Mouse (Mus musculus) thymus, postnatal 10 days (tissue): ENCODE results near the gene Fam192a.

Experiments
- DNase-seq, 2 experiments: peaks; one replicate each; pipeline ENCODE4 v3.0.0; 2021; ENCODE audit warnings: low spot score in 2 of 2

Fam192a gene

DNA sequence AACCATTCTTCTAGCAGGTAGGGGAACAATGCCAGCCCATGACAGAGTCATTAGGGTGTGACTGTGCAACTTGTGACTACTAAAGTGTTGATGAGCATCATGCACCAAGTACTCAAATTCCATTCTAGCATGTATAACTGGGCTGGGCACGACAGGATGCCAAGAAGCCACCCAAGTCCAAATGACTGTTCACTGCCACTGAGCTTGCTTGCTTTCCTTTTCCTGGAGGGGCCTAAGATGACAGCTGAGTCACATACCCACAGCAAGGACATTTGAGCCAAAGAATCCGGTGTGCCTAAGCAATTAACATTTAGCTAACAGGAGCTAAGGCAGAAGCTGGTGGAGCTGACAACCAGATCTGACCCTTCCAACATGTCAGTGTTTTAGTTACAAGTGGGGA lies 29.9 kb downstream of the Fam192a start:
- no peak for DNase-seq

DNA sequence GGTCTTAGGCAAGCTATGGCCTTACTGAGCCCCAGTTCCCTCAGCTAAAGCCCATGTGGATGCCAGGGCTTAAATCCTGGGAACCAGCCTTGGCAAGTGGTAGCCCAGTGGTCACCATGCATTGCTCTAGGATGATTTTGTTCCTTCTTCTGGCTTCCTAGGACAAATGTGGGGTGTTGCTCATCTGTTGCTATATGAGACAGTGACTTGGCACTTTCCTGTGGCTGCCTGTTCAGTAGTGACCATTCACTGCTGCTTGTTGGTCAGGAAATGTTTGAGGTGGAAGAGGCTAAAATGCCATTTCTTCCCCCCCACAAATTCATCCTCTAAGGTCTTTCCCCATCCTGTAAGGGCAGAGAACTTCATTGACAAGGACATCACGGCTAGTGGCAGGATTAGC lies 32.4 kb downstream of the Fam192a start:
- DNase-seq = no peak

DNA sequence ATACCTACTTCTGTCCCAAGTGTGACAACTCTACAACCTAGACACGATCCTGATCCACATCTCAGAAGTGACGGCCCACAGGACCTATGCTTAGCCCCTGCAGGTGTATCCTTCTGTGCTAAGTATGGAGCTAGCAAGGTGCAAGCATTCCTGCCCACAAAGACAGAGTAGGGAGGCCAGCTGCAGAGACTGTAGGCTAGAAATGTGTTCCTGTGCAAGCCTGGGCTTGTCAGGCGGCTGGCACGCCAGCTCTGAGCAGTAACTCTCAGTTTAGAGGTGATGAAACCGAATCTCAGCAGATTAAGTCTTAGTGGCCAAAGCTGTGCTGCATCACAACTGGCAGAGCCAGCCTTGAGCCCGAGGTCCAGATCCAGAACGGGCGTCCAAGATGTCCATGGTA lies 33.7 kb downstream of the Fam192a start:
- no peak for DNase-seq

DNA sequence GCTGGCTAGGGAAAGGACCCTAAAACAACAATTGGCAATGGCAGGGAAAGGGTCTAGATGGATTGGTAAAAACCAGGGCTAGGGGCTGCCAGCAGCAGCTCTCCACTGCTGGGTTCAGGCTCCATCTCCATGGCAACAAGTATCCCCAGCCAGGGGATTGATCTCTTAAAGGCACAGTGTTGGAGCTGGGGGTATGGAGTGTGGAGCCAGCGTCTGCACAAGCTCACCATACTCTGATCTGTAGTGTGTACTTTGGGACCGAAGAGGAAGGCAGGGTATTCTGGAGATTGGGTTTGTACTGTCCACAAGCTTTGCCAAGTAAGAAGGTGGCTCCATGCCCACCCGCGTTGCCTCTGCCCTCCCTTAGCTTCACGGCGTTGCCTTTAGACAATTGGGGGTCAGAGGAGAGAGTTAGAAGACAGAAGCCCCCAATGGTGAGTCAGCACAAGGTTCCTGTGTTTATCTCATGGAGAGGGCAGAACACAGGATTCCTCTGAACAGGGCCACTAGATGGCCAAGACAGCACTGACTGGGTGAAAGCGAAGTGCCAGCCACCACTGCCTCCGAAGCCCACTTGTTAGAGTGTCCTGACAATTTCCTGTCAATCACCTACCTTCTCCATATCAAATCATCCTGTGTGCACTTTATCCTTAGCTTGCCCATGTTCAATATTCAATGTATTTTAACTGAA lies 34.5 kb downstream of the Fam192a start:
- no peak for DNase-seq

- no peak for DNase-seq
Measured at GRCm38 (mm10) chr8:94566446-94567158, 35.2 kb downstream of the Fam192a start.

- DNase-seq = no peak
Measured at GRCm38 (mm10) chr8:94566033-94566432, 35.8 kb downstream of the Fam192a start.

DNA sequence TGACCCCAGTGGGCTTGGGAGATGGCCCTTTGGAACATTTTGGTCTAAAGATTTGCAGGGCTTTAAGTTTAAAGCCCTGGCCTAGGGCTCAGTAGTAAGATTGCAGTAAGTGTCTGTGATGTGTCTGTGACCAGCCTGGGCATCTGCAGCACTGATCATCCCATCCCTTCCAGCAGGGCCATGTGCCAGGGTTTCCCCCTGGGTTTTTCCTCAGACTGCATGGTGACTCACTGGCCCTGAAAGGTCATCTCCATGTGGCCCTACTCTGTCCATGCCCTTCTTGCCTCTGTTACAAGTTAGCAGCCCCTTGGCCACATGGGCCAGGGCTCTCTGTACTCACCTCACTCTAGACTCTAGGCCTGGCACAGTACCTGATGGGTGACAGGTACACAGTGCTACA lies 37.4 kb downstream of the Fam192a start:
- no peak for DNase-seq

DNA sequence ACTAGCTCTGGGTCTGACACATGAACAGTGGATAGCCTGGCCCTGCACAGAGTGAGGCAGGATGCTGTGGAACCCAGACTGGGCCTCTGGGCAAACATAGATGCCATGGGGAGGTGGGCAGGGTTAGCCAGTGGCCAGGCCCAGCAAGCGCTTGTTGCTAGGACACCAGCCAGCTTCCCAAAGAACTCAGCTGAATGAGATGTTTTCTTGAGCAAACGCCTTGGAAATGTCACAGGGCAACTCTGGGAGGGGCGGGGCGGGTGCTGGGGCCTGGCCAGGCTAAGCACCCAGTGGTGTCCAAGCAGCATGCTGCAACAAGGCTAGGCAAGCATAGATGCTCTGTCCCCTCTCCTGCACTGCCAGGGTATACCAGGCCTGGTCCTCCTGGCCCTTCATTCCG lies 40.5 kb downstream of the Fam192a start:
- DNase-seq = no peak

DNA sequence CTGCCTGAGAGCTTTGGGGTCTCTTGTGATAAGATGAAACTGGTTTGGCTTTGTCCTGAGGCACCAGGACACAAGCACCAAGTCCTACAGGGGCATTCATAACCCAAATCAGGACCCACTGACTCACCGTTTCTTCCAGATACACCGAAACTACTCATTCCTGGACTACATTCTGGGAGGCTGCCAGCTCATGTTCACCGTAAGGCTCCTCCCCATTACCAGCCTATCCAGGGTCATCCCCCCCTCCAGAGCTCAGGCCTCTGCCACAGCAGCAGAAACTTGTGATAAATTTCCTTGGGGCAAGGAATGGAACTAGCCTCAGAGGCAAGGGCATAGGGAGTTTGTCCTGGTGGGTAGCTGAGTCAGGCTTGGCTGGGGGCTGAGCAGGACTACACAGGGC lies 44.5 kb downstream of the Fam192a start:
- no peak for DNase-seq

DNA sequence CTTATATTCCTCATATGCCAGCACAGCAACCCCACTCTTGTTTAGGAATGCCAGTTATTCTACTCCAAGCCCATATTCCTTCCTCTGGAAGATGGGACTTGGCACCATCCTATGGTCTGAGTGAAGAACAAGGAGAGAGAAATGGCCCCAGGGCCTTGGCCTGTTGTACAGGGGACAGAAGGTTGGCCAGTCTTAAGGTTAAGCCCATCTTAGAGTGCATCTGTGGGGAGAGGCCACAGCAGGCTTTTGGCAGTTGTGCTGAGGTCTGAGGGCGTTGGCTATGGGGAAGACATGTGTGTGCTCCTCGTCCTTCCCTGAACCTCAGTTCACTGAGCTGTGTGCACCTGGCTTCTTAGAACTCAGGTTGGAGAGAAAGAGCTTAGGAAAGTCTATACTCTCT lies 49.1 kb downstream of the Fam192a start:
- DNase-seq = no peak

DNA sequence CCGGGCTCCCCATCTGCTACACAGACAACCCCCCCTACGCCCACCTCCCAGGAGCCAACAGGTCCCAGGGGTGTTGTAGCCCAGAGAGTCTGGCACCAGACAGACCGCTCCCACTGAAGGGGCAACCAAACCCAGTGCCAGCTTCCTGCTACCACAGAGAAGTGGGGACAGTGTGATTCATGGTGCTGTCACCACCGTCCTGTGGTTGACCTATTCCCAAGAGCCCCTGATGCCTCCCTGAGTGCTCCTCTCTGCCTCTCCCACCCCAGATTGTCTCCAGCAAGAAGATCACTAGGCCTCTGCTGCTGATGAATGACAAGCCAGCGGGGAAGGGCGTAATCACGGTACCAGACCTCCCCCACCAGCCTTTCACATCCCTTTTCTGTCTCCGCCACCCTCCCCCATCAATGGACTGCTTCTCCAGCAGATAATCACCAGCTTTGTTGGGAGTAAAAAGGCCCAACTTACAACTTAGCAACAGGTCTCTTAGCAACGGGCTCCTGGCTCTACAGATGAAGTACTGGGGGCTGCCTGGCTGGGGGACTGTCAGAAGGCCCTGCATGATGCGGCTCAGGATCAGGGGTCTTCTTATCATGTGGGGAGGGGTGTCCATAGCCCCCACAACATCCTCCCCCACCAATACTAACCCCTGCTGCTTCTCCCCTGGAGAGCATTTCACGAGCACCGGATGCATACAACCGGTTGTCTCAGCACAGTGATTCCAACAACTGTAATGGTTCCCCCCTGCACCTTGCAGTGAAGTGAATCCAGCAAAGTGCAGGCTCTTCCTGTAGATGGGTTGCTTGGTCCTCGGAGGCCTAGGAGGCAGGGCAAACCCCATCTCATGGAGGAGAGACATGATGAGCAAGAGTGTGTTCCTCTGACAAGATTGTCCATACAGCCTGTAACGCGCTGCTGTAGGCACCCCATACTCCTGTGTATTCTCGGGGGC lies 50.0 kb downstream of the Fam192a start:
- DNase-seq = no peak

- DNase-seq = no peak
Measured at GRCm38 (mm10) chr8:94549998-94550397, 51.8 kb downstream of the Fam192a start.

- no peak for DNase-seq
Measured at GRCm38 (mm10) chr8:94549482-94549881, 52.3 kb downstream of the Fam192a start.

- DNase-seq = no peak
Measured at GRCm38 (mm10) chr8:94549041-94549440, 52.8 kb downstream of the Fam192a start.

DNA sequence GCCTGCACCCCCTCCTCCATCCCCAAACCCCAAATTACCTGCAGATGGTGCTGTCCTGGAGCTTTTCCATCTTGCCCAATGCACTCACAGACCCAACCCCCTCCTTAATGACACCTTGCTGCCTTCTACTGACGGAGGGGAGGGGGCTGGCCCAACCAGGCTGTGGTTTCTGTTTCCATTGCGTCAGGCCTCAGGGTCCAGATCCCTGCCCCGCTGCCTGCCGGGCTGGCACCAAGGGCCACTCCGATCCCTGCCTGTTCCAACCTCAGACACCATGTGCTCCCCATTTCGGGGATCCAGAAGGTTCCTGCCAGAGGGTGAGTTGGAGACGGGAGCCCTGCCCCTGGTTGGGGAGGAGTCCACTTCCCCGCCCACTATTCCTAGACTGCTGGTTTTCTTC lies 57.8 kb downstream of the Fam192a start:
- no peak for DNase-seq

DNA sequence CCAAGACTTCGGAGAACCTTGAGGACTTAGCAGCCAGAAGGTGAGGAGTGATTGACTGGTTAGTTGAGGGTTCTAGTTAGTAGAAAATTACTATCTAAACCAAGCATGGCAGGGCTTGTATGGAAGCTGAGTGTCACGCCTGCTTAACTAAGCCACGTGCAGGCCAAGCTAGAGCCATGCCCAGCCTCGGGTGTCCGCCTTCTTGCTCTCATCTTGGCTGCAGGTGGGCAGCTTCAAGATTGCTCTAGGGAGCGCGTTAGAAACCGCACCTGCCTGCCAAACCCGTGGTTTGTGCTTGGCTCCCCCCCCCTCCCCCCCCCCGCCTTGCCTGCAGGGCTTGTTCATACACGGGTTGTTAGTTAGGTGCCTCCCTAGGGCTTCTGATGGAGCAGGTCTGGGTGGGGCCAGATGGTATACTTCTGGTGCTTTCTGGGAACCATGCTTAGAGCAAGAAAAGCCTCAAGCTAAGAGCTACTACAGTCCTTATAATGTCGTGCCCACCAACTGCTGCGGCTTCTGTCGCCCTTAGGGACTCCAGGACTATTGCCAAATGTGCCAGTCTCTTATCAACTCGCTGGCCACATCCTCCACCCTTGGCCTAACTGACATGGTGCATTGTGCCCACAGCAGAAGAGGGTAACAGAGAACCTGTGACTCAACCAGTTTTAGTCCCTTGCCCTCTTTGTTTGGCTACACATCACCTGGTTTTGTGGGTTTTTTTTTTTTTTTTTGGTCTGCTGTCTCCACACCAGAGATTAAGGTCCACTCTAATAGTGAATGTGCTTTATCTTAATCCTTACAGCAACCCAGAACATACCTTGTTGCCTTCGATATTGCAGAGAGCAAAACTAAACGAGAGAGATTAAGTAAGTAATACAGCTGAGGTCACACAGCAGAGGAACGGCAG lies 60.7 kb downstream of the Fam192a start:
- DNase-seq = no peak

DNA sequence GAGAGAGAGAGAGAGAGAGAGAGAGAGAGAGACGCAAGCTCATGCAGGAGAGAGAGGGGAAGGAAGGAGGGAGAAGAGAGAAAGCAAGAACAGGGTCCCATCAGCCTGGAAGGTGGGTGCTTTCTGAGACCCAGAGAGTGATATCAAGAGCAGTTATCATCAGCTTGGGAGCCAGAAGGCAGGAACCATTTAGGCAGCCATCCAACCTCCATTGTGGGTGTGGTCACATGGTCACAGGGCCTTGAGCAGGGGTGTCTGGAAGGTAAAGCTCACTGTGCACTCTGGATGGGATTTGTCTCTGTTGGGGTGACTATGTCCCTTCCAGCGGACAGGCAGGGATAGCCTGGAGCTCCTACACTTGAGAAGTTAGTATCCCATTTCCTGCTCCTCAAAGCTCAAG lies 61.8 kb downstream of the Fam192a start:
- no peak for DNase-seq

- DNase-seq = no peak
Measured at GRCm38 (mm10) chr8:94537456-94537855, 64.3 kb downstream of the Fam192a start.

- DNase-seq = no peak
Measured at GRCm38 (mm10) chr8:94535631-94536030, 66.2 kb downstream of the Fam192a start.

GRCm38 (mm10) chr8:94534612-94535011 lies 67.2 kb downstream of the Fam192a start:
- no peak for DNase-seq
